Mouse (Mus musculus) spleen, adult 18-20 months (tissue): ENCODE measurements around the gene Med9.

Experiments used
- DNase-seq, 2 experiments: peaks; one replicate each; pipeline ENCODE4 v3.0.0; 2022; ENCODE audit warnings: mixed read lengths in 2 of 2

The Med9 gene

GRCm38 (mm10) chr11:60004716-60005115 lies 56.7 kb downstream of the Med9 start:
- no peak for DNase-seq

- no peak for DNase-seq
These were observed 57.9 kb downstream of the Med9 start for GRCm38 (mm10) chr11:60005866-60006265.

GRCm38 (mm10) chr11:60009451-60009850 lies 61.4 kb downstream of the Med9 start:
- DNase-seq = no peak

GRCm38 (mm10) chr11:60011516-60011915 lies 63.5 kb downstream of the Med9 start:
- no peak for DNase-seq
